Mouse (Mus musculus): ENCODE data around the gene Dnajc4.

The Dnajc4 gene

GRCm38 (mm10) chr19:6979486-6980380, 12.6 kb downstream of the Dnajc4 start:
- in situ Hi-C loops (cut with MboI; ENCODE audit: low pct_unique_long_range_greater_than_20kb in 1 of 2, low sequenced_read_pairs in 2 of 2, unreplicated experiment in 1 of 2): no loop called here

GRCm38 (mm10) chr19:6979001-6979479, 13.3 kb downstream of the Dnajc4 start:
- in situ Hi-C loops (cut with MboI; ENCODE audit: low pct_unique_long_range_greater_than_20kb in 1 of 2, low sequenced_read_pairs in 2 of 2, unreplicated experiment in 1 of 2): no loop called here

- in situ Hi-C loops (cut with MboI; ENCODE audit: low pct_unique_long_range_greater_than_20kb in 1 of 2, low sequenced_read_pairs in 2 of 2, unreplicated experiment in 1 of 2): no loop called here
Measured at GRCm38 (mm10) chr19:6978639-6978974, 13.8 kb downstream of the Dnajc4 start.

- in situ Hi-C loops (cut with MboI; ENCODE audit: low pct_unique_long_range_greater_than_20kb in 1 of 2, low sequenced_read_pairs in 2 of 2, unreplicated experiment in 1 of 2): no loop called here
Measured at GRCm38 (mm10) chr19:6977759-6978638, 14.4 kb downstream of the Dnajc4 start.

GRCm38 (mm10) chr19:6975537-6976521, 16.5 kb downstream of the Dnajc4 start, which contains the start of gene Plcb3:
Gene Plcb3 (minus strand): TSS chr19:6976470.
- in situ Hi-C loops (cut with MboI; ENCODE audit: low pct_unique_long_range_greater_than_20kb in 1 of 2, low sequenced_read_pairs in 2 of 2, unreplicated experiment in 1 of 2): no loop called here

- in situ Hi-C loops (cut with MboI; ENCODE audit: low pct_unique_long_range_greater_than_20kb in 1 of 2, low sequenced_read_pairs in 2 of 2, unreplicated experiment in 1 of 2): no loop called here
Measured at GRCm38 (mm10) chr19:6974211-6975205, 17.9 kb downstream of the Dnajc4 start, which contains the start of gene Ppp1r14b. Gene Ppp1r14b (plus strand): TSS chr19:6974968.

GRCm38 (mm10) chr19:6973581-6974190, 18.7 kb downstream of the Dnajc4 start:
- in situ Hi-C loops (cut with MboI; ENCODE audit: low pct_unique_long_range_greater_than_20kb in 1 of 2, low sequenced_read_pairs in 2 of 2, unreplicated experiment in 1 of 2): no loop called here

GRCm38 (mm10) chr19:6972247-6972917, 20.0 kb downstream of the Dnajc4 start:
- in situ Hi-C loops (cut with MboI; ENCODE audit: low pct_unique_long_range_greater_than_20kb in 1 of 2, low sequenced_read_pairs in 2 of 2, unreplicated experiment in 1 of 2): no loop called here

GRCm38 (mm10) chr19:6971644-6972043, 20.7 kb downstream of the Dnajc4 start:
- in situ Hi-C loops (cut with MboI; ENCODE audit: low pct_unique_long_range_greater_than_20kb in 1 of 2, low sequenced_read_pairs in 2 of 2, unreplicated experiment in 1 of 2): no loop called here

GRCm38 (mm10) chr19:6970460-6971085, 21.8 kb downstream of the Dnajc4 start:
- in situ Hi-C loops (cut with MboI; ENCODE audit: low pct_unique_long_range_greater_than_20kb in 1 of 2, low sequenced_read_pairs in 2 of 2, unreplicated experiment in 1 of 2): no loop called here

- in situ Hi-C loops (cut with MboI; ENCODE audit: low pct_unique_long_range_greater_than_20kb in 1 of 2, low sequenced_read_pairs in 2 of 2, unreplicated experiment in 1 of 2): no loop called here
Measured at GRCm38 (mm10) chr19:6969665-6970381, 22.5 kb downstream of the Dnajc4 start.

- in situ Hi-C loops (cut with MboI; ENCODE audit: low pct_unique_long_range_greater_than_20kb in 1 of 2, low sequenced_read_pairs in 2 of 2, unreplicated experiment in 1 of 2): no loop called here
Measured at GRCm38 (mm10) chr19:6969291-6969664, 23.1 kb downstream of the Dnajc4 start.

- in situ Hi-C loops (cut with MboI; ENCODE audit: low pct_unique_long_range_greater_than_20kb in 1 of 2, low sequenced_read_pairs in 2 of 2, unreplicated experiment in 1 of 2): no loop called here
Measured at GRCm38 (mm10) chr19:6968491-6969271, 23.7 kb downstream of the Dnajc4 start.

- in situ Hi-C loops (cut with MboI; ENCODE audit: low pct_unique_long_range_greater_than_20kb in 1 of 2, low sequenced_read_pairs in 2 of 2, unreplicated experiment in 1 of 2): no loop called here
Measured at GRCm38 (mm10) chr19:6956461-6956860, 35.9 kb downstream of the Dnajc4 start.

Measured in mouse embryonic stem cell (cell line).